28 mouse cellular contexts compared by ENCODE assay signal in the genomic region with DNA sequence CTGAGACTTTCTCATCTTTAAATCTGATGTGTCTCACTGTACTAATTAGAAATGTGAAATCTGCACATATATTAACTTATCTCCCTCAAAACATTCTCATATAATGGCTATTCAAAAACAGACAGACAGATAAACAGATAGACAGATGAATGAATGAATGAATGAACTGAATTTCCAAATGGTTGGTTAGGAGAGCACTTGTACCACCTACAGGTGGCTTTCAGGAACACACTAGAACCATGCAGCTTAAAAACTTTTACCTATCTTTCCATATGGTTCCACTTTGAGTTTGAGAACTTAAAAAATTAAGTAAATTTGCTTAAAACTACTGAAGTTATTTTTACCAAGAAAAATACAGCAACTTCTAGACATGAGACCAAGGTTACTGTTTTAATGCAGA. TPM values are rescaled to one million over a fixed set of nuclear protein-coding genes. Genes with fewer than 3 reads are reported as not detected.
DNase-seq lines count a peak whose midpoint lies in the region; ATAC-seq and TF ChIP-seq lines count a peak whose summit lies in the region.
"Had no signal": no experiment of that assay in that cellular context is flagged by ENCODE, and none has a peak within 500 bp of the region (broad histone marks: within the 10 kb centered on the region; RNA-seq: fewer than 3 reads in every experiment).

No protein-coding gene starts in this region.

- no peaks in the 10 kb centered on the region for H3K27me3 ChIP-seq in forebrain, postnatal 0 days (ENCODE audit: insufficient read depth, low read length)
- no peaks in the 10 kb centered on the region for H3K27me3 ChIP-seq in forebrain, embryonic 16.5 days (replicated peaks; ENCODE audit: control insufficient read depth, insufficient read depth, low read length)
- no peaks in the 10 kb centered on the region for H3K27me3 ChIP-seq in intestine, postnatal 0 days (replicated peaks; ENCODE audit: control insufficient read depth, insufficient read depth, low read length)
- no peaks in the 10 kb centered on the region for H3K27me3 ChIP-seq in intestine, embryonic 16.5 days (replicated peaks; ENCODE audit: control insufficient read depth, insufficient read depth, low read length)
- H3K27me3 ChIP-seq in lung, postnatal 0 days (replicated peaks; ENCODE audit: insufficient read depth, low read length) = no peaks in the 10 kb centered on the region
- H3K27me3 ChIP-seq: embryonic facial prominence, embryonic 15.5 days; limb, embryonic 13.5 days; liver, embryonic 13.5 days; lung, embryonic 15.5 days; midbrain, embryonic 13.5 days; neural tube, embryonic 13.5 days; stomach, embryonic 15.5 days had no signal

- peak; percentile 3 for DNase-seq in forebrain, postnatal 0 days
- no peak for DNase-seq in lung, postnatal 0 days (ENCODE audit: low spot score)
- no peak for DNase-seq in lung, postnatal 25 days (ENCODE audit: low spot score)
- DNase-seq in adrenal gland, postnatal 10 days = no peak
- DNase-seq: adrenal gland, postnatal 25 days; cerebellum, adult 9-11 months; kidney, adult 2 months; kidney, postnatal 10 days; layer of hippocampus, postnatal 36 days; liver, embryonic 13.5 days; right cerebral cortex, postnatal 4 days; thymus, adult 18-20 months; thymus, postnatal 36 days had no signal

- H3K27ac ChIP-seq in forebrain, postnatal 0 days (ENCODE audit: low read depth, low read length) = no peak overlapping the region
- H3K27ac ChIP-seq in forebrain, embryonic 16.5 days (ENCODE audit: low read length) = no peak overlapping the region
- H3K27ac ChIP-seq in intestine, postnatal 0 days (ENCODE audit: low read depth, low read length) = no peak overlapping the region
- H3K27ac ChIP-seq in intestine, embryonic 16.5 days (ENCODE audit: low read length) = no peak overlapping the region
- H3K27ac ChIP-seq in lung, postnatal 0 days (ENCODE audit: low read length) = no peak overlapping the region
- H3K27ac ChIP-seq: embryonic facial prominence, embryonic 15.5 days; heart, embryonic 10.5 days; hindbrain, embryonic 10.5 days; limb, embryonic 13.5 days; liver, embryonic 13.5 days; lung, embryonic 15.5 days; midbrain, embryonic 13.5 days; neural tube, embryonic 13.5 days; stomach, embryonic 15.5 days had no signal

- TF ChIP-seq EP300 in lung, postnatal 0 days (IDR thresholded peaks at IDR 0.05) = no peak

- H3K9me3 ChIP-seq in forebrain, postnatal 0 days (ENCODE audit: low read length) = no peaks in the 10 kb centered on the region
- H3K9me3 ChIP-seq in forebrain, embryonic 16.5 days (ENCODE audit: control insufficient read depth, low read length) = no peaks in the 10 kb centered on the region
- H3K9me3 ChIP-seq in intestine, postnatal 0 days (ENCODE audit: control insufficient read depth) = no peaks in the 10 kb centered on the region
- no peaks in the 10 kb centered on the region for H3K9me3 ChIP-seq in intestine, embryonic 16.5 days (ENCODE audit: control insufficient read depth, low read length)
- no peaks in the 10 kb centered on the region for H3K9me3 ChIP-seq in lung, postnatal 0 days (ENCODE audit: low read length)
- H3K9me3 ChIP-seq: embryonic facial prominence, embryonic 15.5 days; heart, embryonic 10.5 days; hindbrain, embryonic 10.5 days; limb, embryonic 13.5 days; liver, embryonic 13.5 days; lung, embryonic 15.5 days; midbrain, embryonic 13.5 days; neural tube, embryonic 13.5 days; stomach, embryonic 15.5 days had no signal

- no peak overlapping the region for H3K4me2 ChIP-seq in forebrain, postnatal 0 days (ENCODE audit: low read depth)
- no peak overlapping the region for H3K4me2 ChIP-seq in forebrain, embryonic 16.5 days (ENCODE audit: low read length)
- H3K4me2 ChIP-seq in intestine, postnatal 0 days (replicated peaks; ENCODE audit: low read depth) = no peak overlapping the region
- H3K4me2 ChIP-seq in intestine, embryonic 16.5 days (ENCODE audit: low read depth, low read length) = no peak overlapping the region
- no peak overlapping the region for H3K4me2 ChIP-seq in lung, postnatal 0 days (replicated peaks; ENCODE audit: low read depth, low read length)
- H3K4me2 ChIP-seq: embryonic facial prominence, embryonic 15.5 days; limb, embryonic 13.5 days; liver, embryonic 13.5 days; lung, embryonic 15.5 days; midbrain, embryonic 13.5 days; neural tube, embryonic 13.5 days; stomach, embryonic 15.5 days had no signal

- H3K9ac ChIP-seq in forebrain, postnatal 0 days = no peak overlapping the region
- no peak overlapping the region for H3K9ac ChIP-seq in forebrain, embryonic 16.5 days (replicated peaks; ENCODE audit: low read depth, low read length)
- H3K9ac ChIP-seq in intestine, postnatal 0 days (ENCODE audit: low read depth, low read length) = no peak overlapping the region
- H3K9ac ChIP-seq in intestine, embryonic 16.5 days (ENCODE audit: low read depth, low read length) = no peak overlapping the region
- H3K9ac ChIP-seq in lung, postnatal 0 days (replicated peaks; ENCODE audit: low read depth) = no peak overlapping the region
- H3K9ac ChIP-seq: embryonic facial prominence, embryonic 15.5 days; limb, embryonic 13.5 days; liver, embryonic 13.5 days; lung, embryonic 15.5 days; midbrain, embryonic 13.5 days; neural tube, embryonic 13.5 days; stomach, embryonic 15.5 days had no signal

- peaks cover 11% of the 10 kb centered on the region for H3K36me3 ChIP-seq in forebrain, postnatal 0 days (ENCODE audit: insufficient read depth)
- peaks cover 3% of the 10 kb centered on the region for H3K36me3 ChIP-seq in forebrain, embryonic 16.5 days (ENCODE audit: control insufficient read depth, insufficient read depth)
- H3K36me3 ChIP-seq in intestine, postnatal 0 days (ENCODE audit: control insufficient read depth, insufficient read depth) = peaks cover 4% of the 10 kb centered on the region; the same call in 1 of the 2 replicates
- no peaks in the 10 kb centered on the region for H3K36me3 ChIP-seq in intestine, embryonic 16.5 days (ENCODE audit: control insufficient read depth, insufficient read depth, low read length)
- no peaks in the 10 kb centered on the region for H3K36me3 ChIP-seq in lung, postnatal 0 days (ENCODE audit: insufficient read depth, low read length)

- ATAC-seq in forebrain, postnatal 0 days = no peak
- ATAC-seq in forebrain, embryonic 16.5 days = no peak
- ATAC-seq in intestine, postnatal 0 days = no peak
- ATAC-seq in intestine, embryonic 16.5 days = no peak
- ATAC-seq in lung, postnatal 0 days = no peak
- ATAC-seq in megakaryocyte-erythroid progenitor cell, adult 5-6 weeks (replicated peaks; ENCODE audit: low FRiP score, low TSS enrichment, poor library complexity, severe bottlenecking) = peak; percentile 52; the same call in 1 of the 2 replicates
- ATAC-seq: activated CD4-positive, CD25-positive, alpha-beta regulatory T cell, adult 4 months; forebrain, embryonic 14.5 days; midbrain, embryonic 13.5 days had no signal

- no peak overlapping the region for H3K4me3 ChIP-seq in forebrain, postnatal 0 days (ENCODE audit: low read depth, low read length)
- no peak overlapping the region for H3K4me3 ChIP-seq in forebrain, embryonic 16.5 days (replicated peaks; ENCODE audit: low read length)
- H3K4me3 ChIP-seq in intestine, postnatal 0 days (ENCODE audit: low read depth, low read length) = no peak overlapping the region
- H3K4me3 ChIP-seq in intestine, embryonic 16.5 days (ENCODE audit: low read length) = no peak overlapping the region
- no peak overlapping the region for H3K4me3 ChIP-seq in lung, postnatal 0 days (ENCODE audit: low read depth, low read length)
- H3K4me3 ChIP-seq: embryonic facial prominence, embryonic 15.5 days; heart, embryonic 10.5 days; hindbrain, embryonic 10.5 days; limb, embryonic 13.5 days; liver, embryonic 13.5 days; lung, embryonic 15.5 days; midbrain, embryonic 13.5 days; myocyte; neural tube, embryonic 13.5 days; stomach, embryonic 15.5 days had no signal

- peak; percentile 52 for TF ChIP-seq CTCF in forebrain, postnatal 0 days (IDR thresholded peaks at IDR 0.05; ENCODE audit: low read depth)
- peak; percentile 54 for TF ChIP-seq CTCF in intestine, postnatal 0 days (IDR thresholded peaks at IDR 0.05; ENCODE audit: low read depth)
- TF ChIP-seq CTCF in lung, postnatal 0 days (IDR thresholded peaks at IDR 0.05) = peak; percentile 49

- no peaks in the 10 kb centered on the region for H3K4me1 ChIP-seq in forebrain, postnatal 0 days (ENCODE audit: insufficient read depth)
- no peaks in the 10 kb centered on the region for H3K4me1 ChIP-seq in forebrain, embryonic 16.5 days (replicated peaks; ENCODE audit: control insufficient read depth, insufficient read depth, low read length)
- H3K4me1 ChIP-seq in intestine, postnatal 0 days (replicated peaks; ENCODE audit: control insufficient read depth, insufficient read depth, low read length) = no peaks in the 10 kb centered on the region
- no peaks in the 10 kb centered on the region for H3K4me1 ChIP-seq in intestine, embryonic 16.5 days (ENCODE audit: control insufficient read depth, insufficient read depth, low read length)
- H3K4me1 ChIP-seq in lung, postnatal 0 days (ENCODE audit: insufficient read depth, low read depth, low read length) = no peaks in the 10 kb centered on the region
- H3K4me1 ChIP-seq: embryonic facial prominence, embryonic 15.5 days; heart, embryonic 10.5 days; hindbrain, embryonic 10.5 days; limb, embryonic 13.5 days; liver, embryonic 13.5 days; lung, embryonic 15.5 days; midbrain, embryonic 13.5 days; neural tube, embryonic 13.5 days; stomach, embryonic 15.5 days had no signal

RNA-seq across cellular contexts. Expression of a gene that starts 37.8 kb away (rescaled TPM):
- 11.1 and 14.2 TPM in 2 replicates for total RNA-seq in forebrain, postnatal 0 days (2014; rRNA removed)
- 2.8 and 4.8 TPM in 2 replicates for polyA plus RNA-seq in forebrain, postnatal 0 days (2015; fragmentation: Nextera tagmentation; extraction: Ambion mirVana)
- polyA plus RNA-seq in forebrain, embryonic 16.5 days (2015; fragmentation: Nextera tagmentation; extraction: Ambion mirVana) = 10.3 and 13.5 TPM in 2 replicates
- 4.5 and 5.9 TPM in 2 replicates for polyA plus RNA-seq in intestine, postnatal 0 days (2015; fragmentation: Nextera tagmentation; extraction: Ambion mirVana)
- polyA plus RNA-seq in intestine, embryonic 16.5 days (2015; fragmentation: Nextera tagmentation; extraction: Ambion mirVana) = 13.8 and 14.1 TPM in 2 replicates
- polyA plus RNA-seq in lung, postnatal 0 days (2015; fragmentation: Nextera tagmentation; extraction: Ambion mirVana) = 9.6 and 10.7 TPM in 2 replicates
- total RNA-seq in megakaryocyte-erythroid progenitor cell, adult 5-6 weeks (2014; fragmentation: Nextera tagmentation) = 15.4 and 32.2 TPM in 2 replicates
- 6.6 and 7.9 TPM in 2 replicates for total RNA-seq in megakaryocyte-erythroid progenitor cell, adult 5-6 weeks (2017)
- total RNA-seq in adrenal gland, postnatal 10 days (2021) = 10 to 100 TPM; 21.3 to 22.0 TPM

RNA-seq across cellular contexts. Expression of a gene that starts 38.0 kb away (rescaled TPM):
- total RNA-seq in forebrain, postnatal 0 days (2014; rRNA removed) = 6.0 and 8.0 TPM in 2 replicates
- polyA plus RNA-seq in forebrain, postnatal 0 days (2015; fragmentation: Nextera tagmentation; extraction: Ambion mirVana) = 2.2 and 4.0 TPM in 2 replicates
- 6.7 and 6.8 TPM in 2 replicates for polyA plus RNA-seq in forebrain, embryonic 16.5 days (2015; fragmentation: Nextera tagmentation; extraction: Ambion mirVana)
- 1.6 and 1.7 TPM in 2 replicates for polyA plus RNA-seq in intestine, postnatal 0 days (2015; fragmentation: Nextera tagmentation; extraction: Ambion mirVana)
- polyA plus RNA-seq in intestine, embryonic 16.5 days (2015; fragmentation: Nextera tagmentation; extraction: Ambion mirVana) = 3.0 and 3.3 TPM in 2 replicates
- 3.1 and 4.3 TPM in 2 replicates for polyA plus RNA-seq in lung, postnatal 0 days (2015; fragmentation: Nextera tagmentation; extraction: Ambion mirVana)
- 24.8 and 43.7 TPM in 2 replicates for total RNA-seq in megakaryocyte-erythroid progenitor cell, adult 5-6 weeks (2014; fragmentation: Nextera tagmentation)
- 23.8 and 26.2 TPM in 2 replicates for total RNA-seq in megakaryocyte-erythroid progenitor cell, adult 5-6 weeks (2017)
- 1 to 10 TPM; 6.5 to 7.9 TPM for total RNA-seq in adrenal gland, postnatal 10 days (2021)
